Mouse (Mus musculus) midbrain, postnatal 0 days (tissue): Measurements from ENCODE around the gene Dirc2. TPM values are rescaled to one million over a fixed set of nuclear protein-coding genes. Genes with fewer than 3 reads are reported as not detected.

Experiments used
- ATAC-seq: fragments of 200-750 bp; cut with Nextera tagmentation; 2 replicates; pipeline ENCODE4 v1.8.0; 2017; ENCODE audit warnings: moderate number of reproducible peaks, mild to moderate bottlenecking, moderate TSS enrichment, moderate library complexity; ENCODE audit not compliant: low FRiP score
- DNase-seq: peaks from one replicate; pipeline ENCODE4 v3.0.0-alpha.2; 2015; ENCODE audit warnings: low spot score
- H3K27ac ChIP-seq: fragments of 300-500 bp; sonication (generic); 2 replicates; pipeline ENCODE4 v1.5.1; 2014; ENCODE audit warnings: low read depth, mild to moderate bottlenecking, low read length, mixed read lengths
- H3K27me3 ChIP-seq: fragments of 300-500 bp; sonication (generic); 2 replicates; pipeline ENCODE4 v1.6.1; 2014; ENCODE audit warnings: low read length, control low read depth, mixed read lengths; ENCODE audit not compliant: insufficient read depth
- H3K36me3 ChIP-seq: fragments of 300-500 bp; sonication (generic); 2 replicates; pipeline ENCODE4 v1.6.1; 2014; ENCODE audit warnings: low read length, control low read depth, mixed read lengths; ENCODE audit not compliant: insufficient read depth
- H3K4me1 ChIP-seq: fragments of 300-500 bp; sonication (generic); 2 replicates; pipeline ENCODE4 v1.6.1; 2014; ENCODE audit warnings: mild to moderate bottlenecking, control low read depth, antibody characterized with exemption, low read length, mixed read lengths; ENCODE audit not compliant: insufficient read depth
- H3K4me2 ChIP-seq: fragments of 300-500 bp; sonication (generic); 2 replicates; pipeline ENCODE4 v1.6.1; 2014; ENCODE audit warnings: low read depth, mild to moderate bottlenecking, low read length, mixed read lengths; ENCODE audit not compliant: poor library complexity, severe bottlenecking
- H3K4me3 ChIP-seq: fragments of 300-500 bp; sonication (generic); 2 replicates; pipeline ENCODE4 v1.5.1; 2014; ENCODE audit warnings: low read depth, mild to moderate bottlenecking, low read length, moderate library complexity
- H3K9ac ChIP-seq: fragments of 300-500 bp; sonication (generic); replicated peaks from 2 replicates; pipeline ENCODE4 v1.6.1; 2014; ENCODE audit warnings: mild to moderate bottlenecking, low read length, moderate library complexity, mixed read lengths; ENCODE audit not compliant: poor library complexity, severe bottlenecking
- H3K9me3 ChIP-seq: fragments of 300-500 bp; sonication (generic); 2 replicates; pipeline ENCODE4 v1.6.1; 2016; ENCODE audit warnings: low read length, control low read depth
- CTCF ChIP-seq: IDR thresholded peaks from 2 replicates; pipeline ENCODE4 v1.5.1; 2016; ENCODE audit warnings: antibody characterized with exemption, mild to moderate bottlenecking
- WGBS: fragments of 180-500 bp; shearing (Covaris S2); extraction: QIAGEN DNeasy Blood & Tissue Kit; methylation state at CpG from one replicate; pipeline ENCODE4 v1.1.7; 2014; 5-methylcytosine and 5-hydroxymethylcytosine counted together
- polyA plus RNA-seq: library from polyadenylated mRNA; unstranded; fragments of >200 nt; fragmentation: Nextera tagmentation; extraction: Ambion mirVana; gene quantifications from 2 replicates; pipeline ENCODE4 v1.2.1, GENCODE M21; 2015
- total RNA-seq: library from RNA; depleted of rRNA; stranded (reverse); fragments of >200 nt; gene quantifications from 2 replicates; pipeline ENCODE4 v1.2.3, GENCODE M21; 2014

Gene Dirc2
- total and polyA plus RNA-seq, 2 experiments from 2014 or later = 35.2 to 87.8 TPM

DNA sequence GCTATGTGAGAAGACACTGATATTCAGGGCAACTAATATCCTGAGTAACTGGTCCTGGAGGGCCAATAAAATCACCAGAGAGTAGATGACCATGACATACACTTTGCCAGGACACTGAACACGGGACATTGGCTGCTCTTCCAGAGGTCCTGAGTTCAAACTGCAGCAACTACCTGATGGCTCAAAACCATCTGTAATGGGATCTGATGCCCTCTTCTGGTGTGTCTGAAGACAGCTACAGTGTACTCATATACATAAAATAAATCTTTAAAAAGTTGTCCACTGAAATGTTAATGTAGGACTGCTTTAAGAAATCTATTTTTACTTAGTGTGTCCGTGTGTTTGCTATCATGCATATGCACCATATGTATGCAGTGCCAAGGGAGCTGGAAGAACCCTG lies 42.6 kb downstream of the Dirc2 start:
- no peak for TF ChIP-seq CTCF
- H3K9me3 ChIP-seq = no peaks in the 10 kb centered on the region
- H3K4me2 ChIP-seq = no peak overlapping the region
- no peak for DNase-seq
- H3K9ac ChIP-seq = no peak overlapping the region
- no peaks in the 10 kb centered on the region for H3K27me3 ChIP-seq
- WGBS = 87% methylated on average over 2 of the region's 2 CpGs
- ATAC-seq = no peak
- no peak overlapping the region for H3K27ac ChIP-seq
- 0 out of 2 replicates have a peak, but pooled peaks cover 2% of the 10 kb centered on the region for H3K36me3 ChIP-seq
- no peaks in the 10 kb centered on the region for H3K4me1 ChIP-seq
- no peak overlapping the region for H3K4me3 ChIP-seq

DNA sequence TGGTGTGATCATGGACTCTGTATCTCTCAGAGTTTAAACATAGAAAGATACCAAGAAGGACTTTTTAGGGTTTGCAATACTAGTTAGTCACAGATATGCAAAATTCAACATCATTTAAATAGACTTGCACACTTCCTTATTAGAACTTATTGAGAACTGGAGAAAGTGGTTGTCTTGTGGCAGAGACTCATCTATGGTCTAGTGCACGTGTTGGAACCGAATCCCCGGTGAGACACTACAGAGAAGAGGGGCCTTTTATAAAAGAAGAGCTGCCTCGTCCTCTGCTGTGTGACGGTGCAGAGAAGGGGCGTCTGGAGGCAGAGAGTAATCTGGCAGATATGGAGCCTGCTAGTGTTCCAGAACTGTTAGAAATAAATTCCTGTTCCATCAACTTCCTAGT lies 44.6 kb downstream of the Dirc2 start:
- Histone ChIP-seq H3K4me3 (no peak overlapping the region), H3K9me3 (no peaks in the 10 kb centered on the region), H3K9ac (no peak overlapping the region), H3K4me1 (no peaks in the 10 kb centered on the region), H3K36me3 (0 out of 2 replicates have a peak, but pooled peaks cover 2% of the 10 kb centered on the region), H3K4me2 (no peak overlapping the region), H3K27ac (no peak overlapping the region), H3K27me3 (no peaks in the 10 kb centered on the region)
- 66% methylated on average over 6 of the region's 6 CpGs for WGBS
- no peak for ATAC-seq
- no peak for DNase-seq
- TF ChIP-seq CTCF = no peak

DNA sequence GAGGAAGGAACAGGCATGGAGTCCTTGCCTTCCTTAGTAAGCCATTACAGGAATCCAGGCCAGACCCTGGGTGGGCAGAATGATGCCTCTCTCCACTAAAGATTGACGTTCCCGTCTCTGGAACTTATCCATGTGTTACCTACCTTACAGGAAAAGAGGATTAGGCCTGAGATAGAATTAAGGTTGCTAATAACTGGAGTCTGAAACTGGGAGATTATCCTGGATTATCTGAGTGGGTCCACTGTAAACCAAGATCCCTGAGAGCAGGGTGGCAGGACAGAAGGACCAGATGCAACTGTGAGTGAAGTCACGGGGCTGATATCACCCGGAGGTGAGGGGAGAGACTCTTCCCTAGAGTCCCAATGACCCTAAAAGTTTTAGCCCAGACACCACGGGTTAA lies 51.4 kb downstream of the Dirc2 start:
- Histone ChIP-seq H3K4me1 (no peaks in the 10 kb centered on the region), H3K9me3 (no peaks in the 10 kb centered on the region), H3K4me2 (no peak overlapping the region), H3K4me3 (no peak overlapping the region), H3K9ac (no peak overlapping the region), H3K27ac (no peak overlapping the region), H3K36me3 (peaks cover 9% of the 10 kb centered on the region), H3K27me3 (no peaks in the 10 kb centered on the region)
- no peak for TF ChIP-seq CTCF
- ATAC-seq (no peak), DNase-seq (no peak)
- WGBS = 72% methylated on average over 5 of the region's 5 CpGs

DNA sequence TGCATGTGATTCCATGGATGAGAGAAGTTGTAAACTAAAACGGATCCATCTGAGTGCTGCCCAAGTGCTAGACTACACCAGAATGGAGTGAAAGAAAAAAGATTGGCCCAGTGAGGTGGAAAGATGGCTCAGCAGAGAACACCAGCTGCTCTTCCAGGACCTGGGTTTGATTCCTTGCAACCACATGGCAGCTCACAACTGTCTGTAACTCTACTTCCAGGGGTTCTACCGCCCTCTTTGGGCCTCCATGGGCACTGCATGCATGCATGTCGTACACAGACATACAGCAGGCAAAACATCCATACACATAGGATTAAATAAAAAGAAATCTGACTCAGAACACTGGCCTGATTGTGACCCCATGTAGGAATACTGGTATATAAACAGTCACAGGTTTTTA lies 52.9 kb downstream of the Dirc2 start:
- no peaks in the 10 kb centered on the region for H3K27me3 ChIP-seq
- H3K4me2 ChIP-seq = no peak overlapping the region
- H3K9ac ChIP-seq = no peak overlapping the region
- peak; percentile 40 for TF ChIP-seq CTCF
- H3K36me3 ChIP-seq = peaks cover 9% of the 10 kb centered on the region
- DNase-seq (no peak), ATAC-seq (no peak)
- 83% methylated on average over 3 of the region's 3 CpGs for WGBS
- H3K4me1 ChIP-seq = 0 out of 2 replicates have a peak, but pooled peaks cover 2% of the 10 kb centered on the region
- no peak overlapping the region for H3K4me3 ChIP-seq
- H3K9me3 ChIP-seq = no peaks in the 10 kb centered on the region
- no peak overlapping the region for H3K27ac ChIP-seq

DNA sequence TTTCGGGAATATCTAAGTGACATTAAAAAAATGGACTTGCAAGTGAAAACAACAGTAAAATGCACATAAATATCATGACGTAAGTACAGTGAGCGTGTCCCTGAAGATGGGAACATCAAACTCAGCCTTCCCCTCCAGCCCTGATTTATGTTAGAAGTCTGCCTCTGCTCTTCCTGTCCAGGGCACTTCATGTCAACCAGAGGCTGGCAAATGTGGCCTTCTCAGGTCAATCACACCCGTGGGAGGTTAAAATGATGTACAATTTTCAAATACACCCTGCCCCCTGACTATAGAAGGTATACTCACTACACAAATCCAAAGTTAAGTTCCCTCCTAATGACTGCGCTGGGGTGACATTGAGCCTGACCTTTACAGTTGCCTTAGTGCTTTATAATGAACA lies 53.4 kb downstream of the Dirc2 start:
- WGBS = 86% methylated on average over 5 of the region's 5 CpGs
- H3K27me3 ChIP-seq = no peaks in the 10 kb centered on the region
- ATAC-seq = no peak

DNA sequence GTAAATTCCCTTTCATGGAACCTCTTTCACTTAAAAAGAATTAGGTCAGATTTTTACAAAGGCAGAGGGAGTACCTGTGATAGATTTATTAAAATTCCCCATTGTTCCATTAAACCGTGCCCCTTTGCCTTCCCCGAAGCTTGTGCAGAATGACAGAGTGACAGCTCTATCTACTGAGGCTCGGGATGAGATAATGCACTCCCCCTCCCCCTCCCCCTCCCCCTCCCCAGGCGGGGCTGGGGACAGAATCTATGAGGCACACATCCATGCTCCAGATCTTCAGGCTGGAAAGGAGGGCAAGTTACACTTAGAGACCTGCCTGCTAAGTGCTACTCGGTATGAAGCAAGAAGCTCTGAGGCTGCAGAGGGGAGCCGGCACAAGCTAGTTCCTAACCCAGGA lies 53.8 kb downstream of the Dirc2 start:
- no peak overlapping the region for H3K27ac ChIP-seq
- ATAC-seq (no peak), DNase-seq (no peak)
- no peak overlapping the region for H3K4me3 ChIP-seq
- H3K4me2 ChIP-seq = no peak overlapping the region
- TF ChIP-seq CTCF = no peak
- WGBS = 35% methylated on average over 6 of the region's 6 CpGs
- H3K9ac ChIP-seq = no peak overlapping the region
- peaks cover 9% of the 10 kb centered on the region for H3K36me3 ChIP-seq
- no peaks in the 10 kb centered on the region for H3K9me3 ChIP-seq
- H3K4me1 ChIP-seq = peaks cover 6% of the 10 kb centered on the region; the same call in 1 of the 2 replicates
- H3K27me3 ChIP-seq = no peaks in the 10 kb centered on the region

More for the DNA sequence above, 53.4 kb downstream of the Dirc2 start:
- H3K9ac ChIP-seq = no peak overlapping the region
- H3K36me3 ChIP-seq = peaks cover 9% of the 10 kb centered on the region
- H3K4me1 ChIP-seq = peaks cover 3% of the 10 kb centered on the region; the same call in 1 of the 2 replicates
- H3K4me2 ChIP-seq = no peak overlapping the region
- no peak overlapping the region for H3K27ac ChIP-seq
- H3K9me3 ChIP-seq = no peaks in the 10 kb centered on the region
- H3K4me3 ChIP-seq = no peak overlapping the region
- DNase-seq = no peak
- TF ChIP-seq CTCF = no peak
